Mouse (Mus musculus) yolk sac, embryonic 10.5 days (tissue): Measurements from ENCODE around the gene D630003M21Rik.
A peak's percentile ranks its signal among the peaks of the same experiment; 100 is the strongest.

ENCODE experiments used
- DNase-seq: peaks from one replicate; pipeline ENCODE4 v3.0.0-alpha.2; 2017; ENCODE audit warnings: low spot score

Gene D630003M21Rik

DNA sequence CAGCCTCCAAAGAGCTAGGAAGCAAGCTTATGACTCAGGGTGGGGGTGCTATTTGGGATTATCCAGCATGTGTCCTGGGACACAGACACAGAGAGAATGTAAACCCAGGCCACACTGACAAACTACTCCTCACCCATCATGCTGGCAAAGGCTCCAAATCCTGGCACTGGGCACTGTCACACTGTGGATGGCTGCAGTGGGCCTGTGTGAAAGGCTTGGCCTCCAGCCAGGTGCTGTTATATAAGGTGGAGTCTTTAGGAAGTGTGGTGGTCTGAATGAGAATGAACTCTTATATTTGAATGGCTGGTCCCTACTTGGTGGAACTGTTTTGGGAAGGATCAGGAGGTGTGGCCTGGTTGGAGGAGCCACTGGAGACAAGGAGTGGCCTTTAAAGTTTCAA is 7.7 kb upstream of the D630003M21Rik start:
- no peak for DNase-seq

GRCm38 (mm10) chr2:158233106-158233505 is 4.1 kb upstream of the D630003M21Rik start:
- DNase-seq = no peak

GRCm38 (mm10) chr2:158232414-158232813 is 3.4 kb upstream of the D630003M21Rik start:
- DNase-seq = no peak

DNA sequence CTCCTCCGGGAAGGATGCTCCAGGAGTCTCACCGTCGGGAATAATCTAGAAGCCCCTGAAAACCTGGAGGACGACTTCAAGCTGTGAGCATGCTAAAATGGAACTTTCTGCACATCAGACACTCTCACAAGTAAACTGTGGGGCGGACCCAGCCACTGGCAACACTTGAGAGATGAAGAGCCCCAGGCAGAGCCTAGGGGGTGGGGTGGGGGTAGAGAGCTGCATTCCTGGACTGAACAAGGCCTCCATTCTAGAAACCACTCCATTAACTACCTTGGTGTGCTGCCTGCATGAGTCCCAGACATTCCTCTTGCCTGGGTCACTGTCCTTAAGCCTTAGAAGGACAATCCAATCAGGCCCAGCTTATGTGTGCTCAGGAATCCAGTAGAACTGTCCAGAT is 2.0 kb upstream of the D630003M21Rik start:
- DNase-seq = no peak

GRCm38 (mm10) chr2:158230617-158231016 is 1.6 kb upstream of the D630003M21Rik start:
- peak; percentile 26 for DNase-seq

GRCm38 (mm10) chr2:158229503-158229892 is 476 bp upstream of the D630003M21Rik start:
- no peak for DNase-seq

GRCm38 (mm10) chr2:158225301-158225700 is 3.7 kb downstream of the D630003M21Rik start:
- no peak for DNase-seq

DNA sequence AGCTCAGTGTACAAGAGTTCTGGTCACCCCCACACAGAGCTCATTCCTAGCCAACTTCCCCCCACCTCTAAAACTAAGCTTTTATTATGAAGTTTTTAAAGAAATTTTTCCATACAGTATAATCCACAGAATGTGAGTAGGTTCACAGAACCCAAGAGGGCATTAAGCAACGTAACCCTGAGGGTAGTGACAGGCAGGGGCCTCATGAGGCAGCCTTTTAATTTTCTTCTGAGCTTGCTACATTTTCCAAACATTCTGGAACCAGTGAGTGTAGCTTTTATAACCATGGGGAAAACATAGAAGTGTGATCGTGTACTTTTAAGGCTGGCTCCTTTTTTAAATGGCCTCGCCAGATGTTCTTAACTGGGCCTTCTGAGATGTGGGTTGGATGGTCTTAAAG is 5.5 kb downstream of the D630003M21Rik start:
- DNase-seq = no peak

DNA sequence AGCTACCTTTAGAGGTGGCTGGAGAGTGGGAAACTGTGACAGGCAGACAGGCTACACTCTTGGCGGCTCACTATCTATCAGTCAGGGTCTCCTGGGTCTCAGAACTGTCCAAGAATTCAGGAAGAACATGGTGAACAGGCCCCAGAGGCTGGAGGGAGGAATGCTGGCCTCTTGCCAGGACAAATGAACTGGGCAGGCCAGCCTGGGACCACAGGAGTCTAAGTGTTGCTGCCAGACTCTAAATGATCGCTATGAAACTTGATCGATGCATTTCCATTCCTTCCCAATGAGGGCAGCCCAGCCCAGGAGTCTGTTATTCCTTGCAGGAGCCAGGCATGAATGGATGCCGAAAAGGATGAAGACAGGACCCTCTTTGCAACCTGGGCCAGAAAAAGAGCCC is 6.4 kb downstream of the D630003M21Rik start:
- no peak for DNase-seq

GRCm38 (mm10) chr2:158221446-158222084 is 7.5 kb downstream of the D630003M21Rik start:
- DNase-seq = no peak

- DNase-seq = no peak
Measured at GRCm38 (mm10) chr2:158219562-158219961, 9.5 kb downstream of the D630003M21Rik start.

DNA sequence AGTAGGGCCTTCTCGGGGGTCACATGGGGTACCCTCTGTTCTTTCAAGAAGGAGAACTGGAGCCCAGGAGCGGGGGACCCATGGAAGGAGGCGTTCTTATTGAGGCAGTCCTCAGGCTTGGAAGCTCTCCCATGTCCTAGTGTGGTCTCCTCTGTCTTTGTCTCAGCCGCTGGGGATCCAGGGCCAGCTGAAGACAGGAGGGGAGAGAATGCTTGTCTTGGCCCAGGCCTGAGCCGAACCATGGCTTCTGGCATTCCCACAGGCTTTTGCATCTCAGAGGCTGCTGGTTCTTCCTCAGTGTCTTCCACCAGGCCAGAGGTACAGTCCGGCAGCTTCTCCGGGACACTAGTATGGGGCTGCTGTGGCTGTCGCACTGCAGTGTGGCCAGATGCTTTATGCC is 12.5 kb downstream of the D630003M21Rik start:
- DNase-seq = no peak

- DNase-seq = peak; percentile 78
Measured at GRCm38 (mm10) chr2:158215283-158216117, 13.5 kb downstream of the D630003M21Rik start.

- DNase-seq = no peak
Measured at GRCm38 (mm10) chr2:158211764-158212471, 17.1 kb downstream of the D630003M21Rik start.

GRCm38 (mm10) chr2:158210958-158211357 is 18.1 kb downstream of the D630003M21Rik start:
- peak; percentile 21 for DNase-seq

DNA sequence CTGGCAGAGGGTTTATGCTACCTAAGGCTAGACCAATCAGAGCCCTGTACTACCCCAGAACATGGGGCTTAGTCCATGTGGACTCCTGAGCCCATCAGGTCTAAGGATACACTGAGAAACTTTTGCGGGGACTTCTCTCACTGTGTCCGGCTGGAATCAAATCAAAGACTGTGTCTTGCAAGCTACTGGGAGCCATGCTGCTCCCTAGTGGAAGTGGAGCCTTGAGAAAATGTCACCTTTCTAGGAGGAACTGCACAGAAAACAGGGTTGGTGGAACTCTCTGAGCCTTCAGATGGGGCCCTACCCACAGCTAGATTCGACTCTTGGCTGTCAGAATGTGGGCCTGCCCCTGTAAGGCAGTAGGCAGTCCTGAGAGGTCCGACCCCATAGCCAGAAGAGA is 18.5 kb downstream of the D630003M21Rik start:
- no peak for DNase-seq

- peak; percentile 15 for DNase-seq
Measured at GRCm38 (mm10) chr2:158209776-158210175, 19.2 kb downstream of the D630003M21Rik start.

- peak; percentile 48 for DNase-seq
Measured at GRCm38 (mm10) chr2:158207848-158208247, 21.2 kb downstream of the D630003M21Rik start.

- DNase-seq = peak; percentile 52
Measured at GRCm38 (mm10) chr2:158204114-158204513, 24.9 kb downstream of the D630003M21Rik start.

- DNase-seq = no peak
Measured at GRCm38 (mm10) chr2:158203686-158204085, 25.3 kb downstream of the D630003M21Rik start.

DNA sequence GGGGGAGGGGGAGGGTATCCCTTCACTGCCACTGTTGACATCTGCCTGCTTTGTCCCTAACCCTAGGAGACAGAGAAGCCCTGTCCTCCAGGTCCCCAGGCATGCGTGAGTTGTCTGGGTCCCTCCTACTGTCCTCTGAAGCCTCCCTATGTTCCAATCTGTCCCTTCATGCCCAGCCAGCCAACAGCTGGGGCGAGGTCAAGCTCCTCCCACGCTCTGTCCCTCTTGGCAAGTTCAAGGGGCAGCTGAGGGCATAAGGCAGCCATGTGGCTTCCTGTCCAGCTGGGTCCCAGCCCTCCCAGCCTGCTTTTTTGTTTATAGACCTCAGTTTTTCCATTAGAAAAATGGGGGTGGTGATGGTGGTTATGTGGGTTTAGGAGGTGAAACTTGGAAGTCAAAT is 29.7 kb downstream of the D630003M21Rik start:
- no peak for DNase-seq

- DNase-seq = no peak
Measured at GRCm38 (mm10) chr2:158198861-158199260, 30.2 kb downstream of the D630003M21Rik start.

DNA sequence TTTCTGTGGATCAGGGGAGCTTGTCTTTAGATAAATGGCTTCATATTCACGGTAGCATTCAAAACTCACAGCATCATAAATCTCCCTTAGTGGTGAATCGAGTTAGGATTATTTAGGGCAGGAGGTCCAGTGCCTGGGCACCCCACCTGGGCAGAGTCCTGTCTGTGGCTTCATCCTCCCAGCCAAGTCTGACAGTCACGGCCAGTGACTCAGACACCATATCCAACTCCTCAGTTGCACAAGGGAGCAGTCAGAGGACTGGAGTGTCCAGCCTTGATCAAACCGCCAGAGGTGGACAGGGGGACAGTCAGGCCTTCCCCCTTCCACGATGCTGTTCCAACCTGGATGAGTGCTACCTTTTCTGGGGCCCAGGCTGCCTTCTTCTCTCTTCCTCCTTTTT is 31.1 kb downstream of the D630003M21Rik start:
- DNase-seq = no peak
